Mouse (Mus musculus) liver, embryonic 16.5 days (tissue): ENCODE measurements around the gene Slc2a3. TPM values are rescaled to one million over a fixed set of nuclear protein-coding genes. Genes with fewer than 3 reads are reported as not detected.

Experiments
- ATAC-seq: fragments of 200-750 bp; cut with Nextera tagmentation; 2 replicates; pipeline ENCODE4 v1.8.0; 2017; ENCODE audit warnings: low read depth, mild to moderate bottlenecking, moderate number of reproducible peaks, moderate library complexity
- H3K27ac ChIP-seq: fragments of 300-500 bp; sonication (generic); 2 replicates; pipeline ENCODE4 v1.5.1; 2014; ENCODE audit warnings: mild to moderate bottlenecking, low read length
- H3K27me3 ChIP-seq: fragments of 300-500 bp; sonication (generic); 2 replicates; pipeline ENCODE4 v1.6.1; 2014; ENCODE audit warnings: low read depth, low read length, mixed read lengths; ENCODE audit not compliant: control insufficient read depth, insufficient read depth
- H3K36me3 ChIP-seq: fragments of 300-500 bp; sonication (generic); 2 replicates; pipeline ENCODE4 v1.6.1; 2014; ENCODE audit warnings: mild to moderate bottlenecking; ENCODE audit not compliant: control insufficient read depth, insufficient read depth
- H3K4me1 ChIP-seq: fragments of 300-500 bp; sonication (generic); 2 replicates; pipeline ENCODE4 v1.6.1; 2014; ENCODE audit warnings: low read depth, low read length, mixed read lengths; ENCODE audit not compliant: control insufficient read depth
- H3K4me2 ChIP-seq: fragments of 300-500 bp; sonication (generic); 2 replicates; pipeline ENCODE4 v1.6.1; 2014; ENCODE audit warnings: low read depth, low read length, mixed read lengths
- H3K4me3 ChIP-seq: fragments of 300-500 bp; sonication (generic); 2 replicates; pipeline ENCODE4 v1.5.1; 2014; ENCODE audit warnings: low read depth, mild to moderate bottlenecking, low read length
- H3K9ac ChIP-seq: fragments of 300-500 bp; sonication (generic); 2 replicates; pipeline ENCODE4 v1.6.1; 2014; ENCODE audit warnings: low read depth, low read length
- H3K9me3 ChIP-seq: fragments of 300-500 bp; sonication (generic); replicated peaks from 2 replicates; pipeline ENCODE4 v1.6.1; 2016; ENCODE audit warnings: low read length; ENCODE audit not compliant: control insufficient read depth
- WGBS: fragments of 180-500 bp; shearing (Covaris S2); extraction: QIAGEN DNeasy Blood & Tissue Kit; methylation state at CpG from one replicate; pipeline ENCODE4 v1.1.7; 2014; ENCODE audit not compliant: insufficient replicate concordance; 5-methylcytosine and 5-hydroxymethylcytosine counted together
- polyA plus RNA-seq: library from polyadenylated mRNA; unstranded; fragments of >200 nt; fragmentation: Nextera tagmentation; extraction: Ambion mirVana; gene quantifications from 2 replicates; pipeline ENCODE4 v1.2.1, GENCODE M21; 2015

The Slc2a3 gene
- polyA plus RNA-seq, 1 experiment from 2014 or later = 13.0 TPM

DNA sequence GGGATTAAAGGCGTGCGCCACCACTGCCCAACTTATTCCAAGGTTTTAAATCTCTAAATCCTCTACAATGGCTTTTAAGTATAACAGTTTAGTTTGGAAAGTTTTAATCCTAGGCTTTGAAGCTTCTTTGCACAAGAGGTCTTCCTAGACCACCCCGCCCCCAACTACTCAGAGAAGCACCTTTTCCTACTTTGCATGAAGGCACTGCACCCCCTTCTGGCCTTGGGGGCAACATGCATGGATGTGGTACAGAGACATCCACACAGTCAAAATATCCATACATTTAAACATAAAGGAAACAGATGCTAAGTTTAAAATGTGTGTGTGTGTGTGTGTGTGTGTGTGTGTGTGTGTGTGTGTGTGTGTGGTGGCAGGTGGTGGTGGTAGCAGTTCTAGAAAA, 16.6 kb downstream of the Slc2a3 start:
- no peaks in the 10 kb centered on the region for H3K9me3 ChIP-seq
- no peaks in the 10 kb centered on the region for H3K27me3 ChIP-seq
- no peak overlapping the region for H3K9ac ChIP-seq
- no peak for ATAC-seq
- WGBS = 90% methylated on average over 3 of the region's 3 CpGs
- H3K4me3 ChIP-seq = no peak overlapping the region
- H3K27ac ChIP-seq = no peak overlapping the region
- no peaks in the 10 kb centered on the region for H3K36me3 ChIP-seq
- H3K4me1 ChIP-seq = no peaks in the 10 kb centered on the region
- no peak overlapping the region for H3K4me2 ChIP-seq

DNA sequence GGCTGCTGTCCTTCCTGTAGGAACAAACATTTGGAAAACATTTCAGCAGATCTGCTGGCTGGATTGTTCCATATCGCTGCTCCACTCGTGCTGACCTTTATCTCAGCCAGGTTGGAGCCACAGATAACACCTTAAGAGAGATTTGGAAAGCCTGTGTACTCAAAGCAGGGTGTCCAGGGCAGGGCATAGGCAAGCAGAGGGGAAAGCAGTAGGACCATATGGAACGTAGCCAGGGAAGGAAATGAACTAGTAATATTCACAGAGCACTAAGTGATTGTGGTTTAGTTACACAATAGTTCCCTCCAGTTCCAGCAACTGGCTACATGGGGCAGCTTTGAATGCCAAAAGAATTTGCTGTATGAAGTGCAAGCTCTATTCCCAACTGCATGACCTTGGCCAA, 19.3 kb downstream of the Slc2a3 start:
- WGBS = 11% methylated on average over 3 of the region's 3 CpGs
- H3K27ac ChIP-seq = no peak overlapping the region
- H3K9me3 ChIP-seq = no peaks in the 10 kb centered on the region
- no peaks in the 10 kb centered on the region for H3K27me3 ChIP-seq
- H3K4me2 ChIP-seq = no peak overlapping the region
- H3K4me3 ChIP-seq = no peak overlapping the region
- no peak overlapping the region for H3K9ac ChIP-seq
- no peaks in the 10 kb centered on the region for H3K36me3 ChIP-seq
- peak; percentile 39 for ATAC-seq
- H3K4me1 ChIP-seq = no peaks in the 10 kb centered on the region

- no peak for ATAC-seq
- H3K27me3 ChIP-seq = no peaks in the 10 kb centered on the region
- WGBS = 59% methylated on average over 4 of the region's 4 CpGs
These were observed 20.3 kb downstream of the Slc2a3 start for GRCm38 (mm10) chr6:122781167-122781566.

GRCm38 (mm10) chr6:122779916-122780315, 21.5 kb downstream of the Slc2a3 start:
- Histone ChIP-seq H3K9me3 (no peaks in the 10 kb centered on the region), H3K9ac (no peak overlapping the region), H3K27me3 (no peaks in the 10 kb centered on the region), H3K4me3 (no peak overlapping the region), H3K27ac (no peak overlapping the region), H3K4me1 (no peaks in the 10 kb centered on the region), H3K36me3 (no peaks in the 10 kb centered on the region), H3K4me2 (no peak overlapping the region)
- WGBS = 80% methylated on average over 1 of the region's 1 CpGs
- no peak for ATAC-seq

More at GRCm38 (mm10) chr6:122781167-122781566, 20.3 kb downstream of the Slc2a3 start:
- Histone ChIP-seq H3K4me2 (no peak overlapping the region), H3K27ac (no peak overlapping the region), H3K9ac (no peak overlapping the region), H3K4me1 (no peaks in the 10 kb centered on the region), H3K4me3 (no peak overlapping the region), H3K9me3 (no peaks in the 10 kb centered on the region), H3K36me3 (no peaks in the 10 kb centered on the region)

DNA sequence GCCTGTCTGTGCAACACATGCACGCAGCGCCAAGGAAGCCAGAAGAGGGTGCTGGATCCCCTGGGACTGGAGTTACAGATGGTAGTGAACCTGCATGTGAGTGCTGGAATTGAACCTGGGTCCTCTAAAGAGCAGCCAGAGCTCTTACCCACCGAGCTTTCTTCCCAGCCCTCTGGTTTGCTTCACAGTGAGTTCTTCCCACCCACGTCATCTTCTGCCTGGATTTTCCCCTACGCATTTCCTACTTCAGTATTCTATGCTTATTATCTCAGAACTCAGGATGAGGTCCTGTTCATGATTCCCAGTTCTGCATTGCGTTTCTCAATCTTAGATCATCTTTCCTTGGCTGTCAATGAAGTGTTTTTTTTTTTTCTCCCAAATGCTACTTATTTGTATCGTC, 25.4 kb downstream of the Slc2a3 start:
- no peak overlapping the region for H3K4me2 ChIP-seq

GRCm38 (mm10) chr6:122774345-122774744, 27.1 kb downstream of the Slc2a3 start:
- whole genome bisulfite sequencing = 63% methylated on average over 1 of the region's 1 CpGs
- no peak overlapping the region for H3K9ac ChIP-seq
- H3K36me3 ChIP-seq = no peaks in the 10 kb centered on the region
- no peak for ATAC-seq
- H3K27me3 ChIP-seq = no peaks in the 10 kb centered on the region
- H3K27ac ChIP-seq = no peak overlapping the region
- no peak overlapping the region for H3K4me2 ChIP-seq
- H3K4me1 ChIP-seq = no peaks in the 10 kb centered on the region
- H3K9me3 ChIP-seq = no peaks in the 10 kb centered on the region
- H3K4me3 ChIP-seq = no peak overlapping the region

More for the DNA sequence above, 25.4 kb downstream of the Slc2a3 start:
- Histone ChIP-seq H3K9me3 (no peaks in the 10 kb centered on the region), H3K36me3 (no peaks in the 10 kb centered on the region), H3K27me3 (no peaks in the 10 kb centered on the region), H3K27ac (no peak overlapping the region), H3K4me3 (no peak overlapping the region), H3K4me1 (no peaks in the 10 kb centered on the region), H3K9ac (no peak overlapping the region)
- 68% methylated on average over 7 of the region's 7 CpGs for WGBS
- ATAC-seq = no peak

DNA sequence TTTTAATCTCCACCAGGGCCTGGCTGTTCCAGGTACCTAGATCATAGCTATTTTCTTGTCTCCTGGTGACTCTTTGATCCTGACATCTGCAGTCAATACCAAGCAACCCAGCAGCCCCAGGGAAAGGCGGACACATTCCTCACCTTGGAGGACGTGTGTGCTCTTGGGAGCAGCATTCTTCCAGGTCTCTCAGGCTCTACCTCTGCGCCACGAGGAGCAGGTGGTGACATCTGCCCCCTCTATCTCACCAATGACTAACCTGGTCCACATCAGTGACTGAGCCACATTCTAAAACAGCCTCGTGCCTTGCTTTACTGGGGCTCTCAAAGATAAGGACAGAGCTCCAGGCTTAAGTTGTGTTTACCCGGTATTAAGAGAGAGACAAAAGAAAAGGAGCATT, 28.7 kb downstream of the Slc2a3 start:
- no peaks in the 10 kb centered on the region for H3K36me3 ChIP-seq
- H3K27me3 ChIP-seq = no peaks in the 10 kb centered on the region
- H3K27ac ChIP-seq = no peak overlapping the region
- no peak overlapping the region for H3K9ac ChIP-seq
- WGBS = 49% methylated on average over 6 of the region's 6 CpGs
- ATAC-seq = no peak
- H3K4me3 ChIP-seq = no peak overlapping the region
- H3K9me3 ChIP-seq = no peaks in the 10 kb centered on the region
- no peak overlapping the region for H3K4me2 ChIP-seq
- H3K4me1 ChIP-seq = no peaks in the 10 kb centered on the region

DNA sequence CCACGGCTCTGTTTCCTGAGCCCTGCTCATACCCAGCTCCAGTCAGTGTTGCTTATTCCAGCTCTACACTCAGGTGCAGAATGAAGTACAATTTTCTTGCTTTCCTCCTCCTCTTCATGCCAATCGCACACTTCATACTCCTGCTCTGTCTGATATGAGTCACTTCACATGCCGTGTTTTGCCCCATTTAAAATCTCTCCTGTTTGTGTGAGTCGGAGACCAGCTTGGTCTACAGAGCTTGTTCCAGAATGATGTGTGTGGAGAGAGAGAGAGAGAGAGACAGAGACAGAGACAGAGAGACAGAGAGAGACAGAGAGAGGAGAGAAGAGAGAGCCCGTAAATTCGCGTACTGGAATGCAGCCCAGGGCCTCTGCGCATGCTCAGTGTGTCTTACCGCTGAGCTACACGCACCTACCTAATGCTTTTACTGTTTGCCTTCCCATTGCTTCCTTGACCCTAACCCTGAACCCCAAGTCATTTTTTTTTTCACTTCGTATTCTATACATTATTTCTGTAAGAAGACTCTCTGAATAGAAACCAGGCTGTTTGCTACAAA, 30.6 kb downstream of the Slc2a3 start:
- no peak overlapping the region for H3K27ac ChIP-seq
- H3K4me3 ChIP-seq = no peak overlapping the region
- no peak for ATAC-seq
- H3K9ac ChIP-seq = no peak overlapping the region
- 84% methylated on average over 11 of the region's 11 CpGs for WGBS
- H3K36me3 ChIP-seq = no peaks in the 10 kb centered on the region
- no peak overlapping the region for H3K4me2 ChIP-seq
- no peaks in the 10 kb centered on the region for H3K27me3 ChIP-seq
- no peaks in the 10 kb centered on the region for H3K9me3 ChIP-seq
- no peaks in the 10 kb centered on the region for H3K4me1 ChIP-seq

GRCm38 (mm10) chr6:122769771-122770759, 31.4 kb downstream of the Slc2a3 start:
- Histone ChIP-seq H3K27me3 (no peaks in the 10 kb centered on the region; the same call in 1 of the 2 replicates), H3K36me3 (no peaks in the 10 kb centered on the region), H3K4me2 (no peak overlapping the region), H3K27ac (no peak overlapping the region), H3K4me1 (peaks cover 3% of the 10 kb centered on the region), H3K9ac (no peak overlapping the region), H3K9me3 (no peaks in the 10 kb centered on the region), H3K4me3 (no peak overlapping the region)
- WGBS = 67% methylated on average over 10 of the region's 10 CpGs
- no peak for ATAC-seq
